Mouse (Mus musculus): Measurements from ENCODE around the gene Lipi. TPM values are rescaled to one million over a fixed set of nuclear protein-coding genes. Genes with fewer than 3 reads are reported as not detected.

Lipi gene
- polyA plus RNA-seq, 1 experiment = not detected

DNA sequence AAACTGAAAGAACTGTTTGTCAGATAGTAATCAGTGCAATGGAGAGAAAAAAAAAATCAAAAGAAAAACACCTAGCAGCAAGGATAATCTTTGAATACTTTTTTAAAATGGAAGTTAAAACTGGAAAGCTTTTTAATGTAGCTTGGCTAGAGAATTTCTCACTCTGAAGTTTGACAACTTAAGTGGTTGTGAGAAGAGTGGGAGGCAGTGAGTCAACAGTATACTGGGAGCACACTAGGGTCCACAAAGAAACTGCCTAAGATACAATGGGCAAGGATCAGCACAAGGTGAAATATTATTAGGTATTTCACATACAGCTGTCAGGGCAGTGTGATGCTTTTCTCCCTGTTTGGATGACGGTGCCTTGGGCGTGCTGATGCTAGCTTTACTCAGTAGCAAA, 23.0 kb downstream of the Lipi start:
- TF ChIP-seq GATA1 (IDR thresholded peaks at IDR 0.05; ENCODE audit: borderline replicate concordance, low read length) (no peak), FLI1 (IDR thresholded peaks at IDR 0.05; ENCODE audit: low read length) (no peak)
- no peaks in the 10 kb centered on the region for H3K27me3 ChIP-seq (replicated peaks)
- H3K36me3 ChIP-seq (replicated peaks; ENCODE audit: low read length) = no peaks in the 10 kb centered on the region
- H3K4me3 ChIP-seq (replicated peaks) = no peak overlapping the region
- no peaks in the 10 kb centered on the region for H3K4me1 ChIP-seq
- no peaks in the 10 kb centered on the region for H3K9me3 ChIP-seq

GRCm38 (mm10) chr16:75545310-75545709, 40.6 kb downstream of the Lipi start:
- Histone ChIP-seq H3K27me3 (replicated peaks) (no peaks in the 10 kb centered on the region), H3K4me1 (no peaks in the 10 kb centered on the region; the same call in 1 of the 2 replicates), H3K36me3 (replicated peaks; ENCODE audit: low read length) (no peaks in the 10 kb centered on the region), H3K4me3 (replicated peaks) (no peak overlapping the region), H3K9me3 (no peaks in the 10 kb centered on the region)
- TF ChIP-seq FLI1 (IDR thresholded peaks at IDR 0.05; ENCODE audit: low read length) (no peak), GATA1 (IDR thresholded peaks at IDR 0.05; ENCODE audit: borderline replicate concordance, low read length) (no peak)

DNA sequence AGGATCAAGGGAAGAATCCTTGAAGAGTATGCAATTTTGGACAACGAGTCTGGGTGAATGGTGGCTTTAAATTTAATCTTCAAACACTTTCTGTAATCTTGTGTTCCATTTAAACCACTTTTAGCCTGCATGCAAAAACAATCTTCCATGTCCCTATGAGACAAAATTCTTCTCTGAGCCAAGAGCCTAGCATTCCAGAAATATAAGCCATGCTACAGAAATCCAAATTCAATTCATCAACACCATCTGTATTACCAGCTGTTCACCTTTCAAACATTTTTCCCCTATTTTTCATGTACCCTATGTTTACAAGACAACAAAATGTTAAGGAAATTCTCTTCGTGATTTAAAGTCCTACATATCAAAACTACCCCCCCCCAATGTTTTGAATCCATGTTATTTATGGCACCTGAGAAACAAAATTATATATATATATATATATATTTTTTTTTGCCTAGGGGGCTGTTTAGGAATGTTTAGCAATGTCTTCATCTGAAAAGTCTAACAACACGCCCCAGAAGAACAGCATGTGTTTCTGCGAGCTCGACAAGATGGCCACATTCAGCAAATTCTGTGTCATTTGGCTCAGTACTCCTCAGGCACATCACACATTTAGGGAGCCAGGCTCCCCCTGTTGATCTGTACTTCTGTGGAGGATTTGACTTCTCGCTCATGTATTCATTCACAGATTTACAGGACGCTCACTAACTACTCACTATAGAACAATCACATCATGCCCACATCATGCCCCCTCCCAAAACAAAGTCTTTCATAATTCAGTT, 47.9 kb downstream of the Lipi start:
- Histone ChIP-seq H3K4me1 (no peaks in the 10 kb centered on the region), H3K9me3 (no peaks in the 10 kb centered on the region), H3K4me3 (replicated peaks) (no peak overlapping the region), H3K27me3 (replicated peaks) (no peaks in the 10 kb centered on the region), H3K36me3 (replicated peaks; ENCODE audit: low read length) (no peaks in the 10 kb centered on the region)
- TF ChIP-seq FLI1 (IDR thresholded peaks at IDR 0.05; ENCODE audit: low read length) (no peak), GATA1 (IDR thresholded peaks at IDR 0.05; ENCODE audit: borderline replicate concordance, low read length) (no peak)

- TF ChIP-seq GATA1 (IDR thresholded peaks at IDR 0.05; ENCODE audit: borderline replicate concordance, low read length) (no peak), FLI1 (IDR thresholded peaks at IDR 0.05; ENCODE audit: low read length) (no peak)
These were observed 54.2 kb downstream of the Lipi start for GRCm38 (mm10) chr16:75531705-75532104.

GRCm38 (mm10) chr16:75496568-75496967, 89.3 kb downstream of the Lipi start:
- Histone ChIP-seq H3K4me3 (replicated peaks) (no peak overlapping the region), H3K4me1 (no peaks in the 10 kb centered on the region), H3K36me3 (replicated peaks; ENCODE audit: low read length) (no peaks in the 10 kb centered on the region), H3K27me3 (replicated peaks) (no peaks in the 10 kb centered on the region), H3K9me3 (no peaks in the 10 kb centered on the region)
- TF ChIP-seq FLI1 (IDR thresholded peaks at IDR 0.05; ENCODE audit: low read length) (no peak), GATA1 (IDR thresholded peaks at IDR 0.05; ENCODE audit: borderline replicate concordance, low read length) (no peak)

More at GRCm38 (mm10) chr16:75531705-75532104, 54.2 kb downstream of the Lipi start:
- Histone ChIP-seq H3K4me1 (no peaks in the 10 kb centered on the region), H3K4me3 (replicated peaks) (no peak overlapping the region), H3K27me3 (replicated peaks) (no peaks in the 10 kb centered on the region), H3K36me3 (replicated peaks; ENCODE audit: low read length) (no peaks in the 10 kb centered on the region), H3K9me3 (no peaks in the 10 kb centered on the region)

Other genes starting within 250 kb of the Lipi start
- not detected in 2 replicates for gene Rbm11, start 6.8 kb upstream of the Lipi start, polyA plus RNA-seq (2012; ENCODE audit: insufficient read depth, low replicate concordance)
- 0.62 and 0.81 TPM in 2 replicates for gene Hspa13, start 181.0 kb upstream of the Lipi start, polyA plus RNA-seq (2012; ENCODE audit: insufficient read depth, low replicate concordance)